Mouse (Mus musculus) stomach, embryonic 16.5 days (tissue): ENCODE data around the gene Zfp1. TPM values are rescaled to one million over a fixed set of nuclear protein-coding genes. Genes with fewer than 3 reads are reported as not detected.

Source experiments
- ATAC-seq: fragments of 200-750 bp; cut with Nextera tagmentation; 2 replicates; pipeline ENCODE4 v1.8.0; 2017; ENCODE audit warnings: moderate number of reproducible peaks, moderate TSS enrichment; ENCODE audit not compliant: insufficient read depth, low FRiP score
- H3K27ac ChIP-seq: fragments of 300-500 bp; sonication (generic); 2 replicates; pipeline ENCODE4 v1.5.1; 2014; ENCODE audit warnings: low read length
- H3K27me3 ChIP-seq: fragments of 300-500 bp; sonication (generic); 2 replicates; pipeline ENCODE4 v1.6.1; 2014; ENCODE audit warnings: low read length, control low read depth, mixed read lengths; ENCODE audit not compliant: control insufficient read depth, insufficient read depth
- H3K36me3 ChIP-seq: fragments of 300-500 bp; sonication (generic); 2 replicates; pipeline ENCODE4 v1.6.1; 2014; ENCODE audit warnings: low read length; ENCODE audit not compliant: control insufficient read depth, insufficient read depth
- H3K4me1 ChIP-seq: fragments of 300-500 bp; sonication (generic); 2 replicates; pipeline ENCODE4 v1.6.1; 2014; ENCODE audit warnings: low read length, control low read depth, mixed read lengths; ENCODE audit not compliant: control insufficient read depth, insufficient read depth
- H3K4me2 ChIP-seq: fragments of 300-500 bp; sonication (generic); 2 replicates; pipeline ENCODE4 v1.6.1; 2014; ENCODE audit warnings: low read depth, low read length, mixed read lengths
- H3K4me3 ChIP-seq: fragments of 300-500 bp; sonication (generic); replicated peaks from 2 replicates; pipeline ENCODE4 v1.5.1; 2014; ENCODE audit warnings: mild to moderate bottlenecking, low read length
- H3K9ac ChIP-seq: fragments of 300-500 bp; sonication (generic); 2 replicates; pipeline ENCODE4 v1.6.1; 2014; ENCODE audit warnings: low read length
- H3K9me3 ChIP-seq: fragments of 300-500 bp; sonication (generic); replicated peaks from 2 replicates; pipeline ENCODE4 v1.6.1; 2016; ENCODE audit warnings: low read length, control low read depth; ENCODE audit not compliant: control insufficient read depth
- WGBS: fragments of 180-500 bp; shearing (Covaris S2); extraction: QIAGEN DNeasy Blood & Tissue Kit; methylation state at CpG from one replicate; pipeline ENCODE4 v1.1.7; 2014; 5-methylcytosine and 5-hydroxymethylcytosine counted together
- polyA plus RNA-seq: library from polyadenylated mRNA; unstranded; fragments of >200 nt; fragmentation: Nextera tagmentation; extraction: Ambion mirVana; gene quantifications from 2 replicates; pipeline ENCODE4 v1.2.1, GENCODE M21; 2015

The Zfp1 gene
- polyA plus RNA-seq, 1 experiment from 2014 or later: 19.3 TPM

DNA sequence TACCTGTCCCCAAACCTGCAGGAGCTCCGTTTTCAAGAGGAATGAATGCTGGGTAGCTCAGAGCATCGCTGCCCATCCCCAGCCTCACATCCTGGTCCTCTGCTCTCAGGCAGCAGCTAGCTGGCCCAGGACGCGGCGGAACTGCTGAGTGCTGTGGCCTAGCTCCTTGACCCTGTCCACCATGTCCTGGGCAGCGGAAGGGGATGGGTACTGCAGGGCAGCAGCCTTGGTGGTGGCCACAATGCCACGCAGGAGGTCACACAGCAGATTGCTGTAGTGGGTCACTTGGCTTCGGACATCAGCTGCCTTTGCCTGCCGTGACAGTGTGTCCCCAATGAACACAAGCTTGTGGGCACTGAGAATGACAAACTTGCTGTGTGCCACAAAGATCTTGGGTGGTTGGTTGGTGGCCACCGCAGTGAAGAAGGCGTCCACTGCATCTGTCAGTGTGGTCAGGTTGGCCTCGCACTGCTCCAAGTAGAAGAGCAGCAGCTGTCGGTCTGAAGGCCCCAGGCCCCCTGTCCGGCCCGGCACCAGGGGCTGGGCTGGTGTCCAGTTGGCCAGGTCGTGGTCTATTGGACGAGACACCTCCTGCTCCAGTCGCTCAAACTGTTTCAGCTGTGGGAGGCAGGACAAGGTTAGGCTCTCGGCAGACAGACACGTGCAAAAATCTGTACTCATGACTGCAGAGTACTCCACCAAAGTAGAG lies 67.7 kb downstream of the Zfp1 start:
- Histone ChIP-seq H3K27me3 (no peaks in the 10 kb centered on the region), H3K36me3 (peaks cover 27% of the 10 kb centered on the region), H3K4me1 (peaks cover 3% of the 10 kb centered on the region; the same call in 1 of the 2 replicates), H3K4me3 (no peak overlapping the region), H3K9me3 (no peaks in the 10 kb centered on the region), H3K27ac (no peak overlapping the region), H3K9ac (no peak overlapping the region), H3K4me2 (no peak overlapping the region)
- WGBS: 87% methylated on average over 20 of the region's 20 CpGs
- no peak for ATAC-seq

DNA sequence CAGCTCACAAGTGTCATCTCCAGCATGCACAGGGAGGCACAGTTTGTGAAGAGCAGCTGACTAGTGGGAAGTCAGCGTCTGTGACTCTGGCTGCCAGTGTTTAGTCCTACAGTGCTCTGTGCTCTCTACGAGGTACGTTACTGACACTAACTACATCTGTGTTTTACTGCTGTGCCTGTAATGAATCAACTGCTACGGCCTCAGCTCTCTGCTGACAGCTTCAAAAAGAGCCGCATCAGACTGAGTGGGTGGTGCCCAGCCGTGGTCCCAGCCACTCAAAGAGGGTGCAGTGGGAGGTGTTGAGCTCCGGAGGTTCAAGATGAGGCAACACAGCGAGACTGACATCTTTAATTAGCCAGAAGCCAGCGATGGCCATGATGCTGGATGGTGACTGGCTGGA lies 68.9 kb downstream of the Zfp1 start:
- Histone ChIP-seq H3K4me3 (no peak overlapping the region), H3K4me2 (no peak overlapping the region), H3K4me1 (peaks cover 13% of the 10 kb centered on the region), H3K9ac (no peak overlapping the region), H3K36me3 (peaks cover 27% of the 10 kb centered on the region), H3K9me3 (no peaks in the 10 kb centered on the region), H3K27me3 (no peaks in the 10 kb centered on the region), H3K27ac (no peak overlapping the region)
- ATAC-seq: no peak
- WGBS: 69% methylated on average over 9 of the region's 9 CpGs

DNA sequence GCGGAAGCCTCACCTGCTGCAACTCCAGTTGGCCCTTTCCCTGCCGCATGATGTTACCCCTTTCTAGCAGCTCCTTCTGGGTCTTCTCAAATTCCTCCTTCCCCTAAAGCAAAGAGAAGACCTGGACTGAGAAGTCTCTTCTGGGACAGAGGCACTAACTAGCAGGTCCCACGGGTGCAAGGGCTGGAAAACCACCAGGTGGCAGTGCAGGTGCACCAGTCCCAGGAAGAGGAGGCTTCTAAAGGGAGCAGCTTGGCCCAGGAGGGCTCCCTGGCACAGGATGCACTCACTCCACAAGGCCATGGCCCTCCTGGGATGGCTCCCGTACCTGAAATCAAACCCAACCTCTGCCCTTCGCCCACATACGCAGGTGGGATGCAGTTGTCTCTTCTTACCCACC lies 69.4 kb downstream of the Zfp1 start:
- Histone ChIP-seq H3K27ac (no peak overlapping the region), H3K9me3 (no peaks in the 10 kb centered on the region), H3K4me2 (no peak overlapping the region), H3K9ac (no peak overlapping the region), H3K27me3 (no peaks in the 10 kb centered on the region), H3K4me1 (peaks cover 18% of the 10 kb centered on the region), H3K4me3 (no peak overlapping the region), H3K36me3 (peaks cover 27% of the 10 kb centered on the region)
- no peak for ATAC-seq
- WGBS: 81% methylated on average over 6 of the region's 6 CpGs

GRCm38 (mm10) chr8:111713291-111713690 lies 70.1 kb downstream of the Zfp1 start:
- H3K9ac ChIP-seq: no peak overlapping the region
- H3K9me3 ChIP-seq: no peaks in the 10 kb centered on the region
- ATAC-seq: no peak
- no peaks in the 10 kb centered on the region for H3K27me3 ChIP-seq
- H3K4me3 ChIP-seq: no peak overlapping the region
- H3K4me1 ChIP-seq: peaks cover 25% of the 10 kb centered on the region
- H3K4me2 ChIP-seq: no peak overlapping the region
- H3K27ac ChIP-seq: no peak overlapping the region
- 89% methylated on average over 11 of the region's 11 CpGs for WGBS
- H3K36me3 ChIP-seq: peaks cover 27% of the 10 kb centered on the region

GRCm38 (mm10) chr8:111713817-111714216 lies 70.6 kb downstream of the Zfp1 start:
- Histone ChIP-seq H3K4me1 (peaks cover 27% of the 10 kb centered on the region), H3K9me3 (no peaks in the 10 kb centered on the region), H3K4me2 (no peak overlapping the region), H3K27me3 (no peaks in the 10 kb centered on the region), H3K4me3 (no peak overlapping the region), H3K36me3 (peaks cover 27% of the 10 kb centered on the region), H3K27ac (no peak overlapping the region), H3K9ac (no peak overlapping the region)
- no peak for ATAC-seq
- WGBS: 91% methylated on average over 25 of the region's 25 CpGs

DNA sequence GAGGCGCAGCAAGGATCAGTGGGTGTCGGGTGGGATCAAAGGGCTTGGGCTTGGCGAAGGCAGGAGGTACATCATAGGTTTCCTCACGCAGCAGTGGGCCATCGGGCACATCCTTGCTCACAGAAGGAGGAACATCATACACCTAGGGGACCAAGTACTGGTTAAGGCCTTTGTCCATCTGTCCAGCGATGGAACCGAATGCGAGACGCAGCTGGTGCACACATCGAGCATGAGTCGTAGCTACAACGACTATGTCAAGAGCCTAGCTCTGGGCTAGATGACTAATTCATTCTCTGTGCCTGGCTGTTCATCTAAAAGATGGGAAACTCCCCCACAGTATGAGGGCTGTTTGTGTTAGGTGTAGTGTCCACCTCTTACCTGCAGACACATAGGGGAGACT lies 71.1 kb downstream of the Zfp1 start:
- 93% methylated on average over 12 of the region's 12 CpGs for WGBS
- H3K36me3 ChIP-seq: peaks cover 27% of the 10 kb centered on the region
- no peak overlapping the region for H3K4me3 ChIP-seq
- no peaks in the 10 kb centered on the region for H3K27me3 ChIP-seq
- H3K4me2 ChIP-seq: no peak overlapping the region
- H3K9ac ChIP-seq: no peak overlapping the region
- H3K27ac ChIP-seq: no peak overlapping the region
- peaks cover 29% of the 10 kb centered on the region for H3K4me1 ChIP-seq
- no peaks in the 10 kb centered on the region for H3K9me3 ChIP-seq
- ATAC-seq: no peak

DNA sequence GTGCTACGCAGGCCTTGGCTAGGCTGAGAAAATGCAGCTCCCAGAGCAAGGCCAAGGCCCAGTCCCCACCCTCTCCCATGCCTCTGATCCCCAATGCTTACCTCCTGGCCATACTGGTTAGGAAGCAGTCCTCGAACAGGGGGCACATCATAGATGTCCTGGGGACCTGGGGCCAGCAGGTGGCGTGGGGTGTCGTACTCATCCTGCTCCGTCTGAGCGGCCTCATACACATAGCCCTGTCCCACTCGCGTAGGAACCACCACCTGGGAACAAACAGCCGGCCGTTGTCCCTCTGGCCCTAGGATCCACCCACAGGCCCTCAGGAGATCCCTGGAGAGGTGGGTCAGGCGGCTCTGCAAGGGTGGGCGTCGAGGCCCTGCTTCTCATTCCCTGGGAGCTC lies 72.3 kb downstream of the Zfp1 start:
- H3K9me3 ChIP-seq: no peaks in the 10 kb centered on the region
- no peak for ATAC-seq
- peak overlapping the region; percentile 97; the same call in 1 of the 2 replicates for H3K27ac ChIP-seq
- H3K4me3 ChIP-seq: no peak overlapping the region
- peaks cover 27% of the 10 kb centered on the region for H3K36me3 ChIP-seq
- H3K4me2 ChIP-seq: no peak overlapping the region
- WGBS: 85% methylated on average over 13 of the region's 13 CpGs
- H3K4me1 ChIP-seq: peaks cover 32% of the 10 kb centered on the region
- H3K27me3 ChIP-seq: no peaks in the 10 kb centered on the region
- H3K9ac ChIP-seq: no peak overlapping the region

- Histone ChIP-seq H3K4me2 (peak overlapping the region; percentile 43), H3K4me1 (peaks cover 32% of the 10 kb centered on the region), H3K27me3 (no peaks in the 10 kb centered on the region), H3K9me3 (no peaks in the 10 kb centered on the region), H3K9ac (peak overlapping the region; percentile 75), H3K36me3 (peaks cover 22% of the 10 kb centered on the region), H3K4me3 (no peak overlapping the region), H3K27ac (peak overlapping the region; percentile 97)
- ATAC-seq: peak; percentile 76
- 48% methylated on average over 10 of the region's 10 CpGs for WGBS
Measured at GRCm38 (mm10) chr8:111716603-111717487, 73.6 kb downstream of the Zfp1 start.

GRCm38 (mm10) chr8:111717488-111717792 lies 74.2 kb downstream of the Zfp1 start:
- Histone ChIP-seq H3K4me3 (no peak overlapping the region), H3K4me2 (peak overlapping the region; percentile 43), H3K9ac (peak overlapping the region; percentile 75), H3K4me1 (peaks cover 32% of the 10 kb centered on the region), H3K27ac (peak overlapping the region; percentile 97), H3K36me3 (peaks cover 22% of the 10 kb centered on the region), H3K27me3 (no peaks in the 10 kb centered on the region), H3K9me3 (no peaks in the 10 kb centered on the region)
- no peak for ATAC-seq
- 72% methylated on average over 4 of the region's 4 CpGs for WGBS
